Mouse (Mus musculus): ENCODE results near the gene Slc6a16.

GRCm38 (mm10) chr7:45221680-45222079, 19.2 kb upstream of the Slc6a16 start:
- TF ChIP-seq CTCF (IDR thresholded peaks at IDR 0.05; ENCODE audit: borderline replicate concordance, insufficient read depth, low read length) = no peak
- no peak for TF ChIP-seq POLR2A (IDR thresholded peaks at IDR 0.05; ENCODE audit: low read depth, low read length)
